Mouse (Mus musculus) CH12F3 (cell line): ENCODE results near the gene Ripor2.

Source experiments
- in situ Hi-C: fragments of 300-500 bp; cut with MboI; formaldehyde crosslinking; loops from 2 replicates; pipeline ENCODE4 v1.14.3; 2020; ENCODE audit warnings: low sequenced_read_pairs

The Ripor2 gene

GRCm38 (mm10) chr13:24580759-24581158 lies 1.2 kb upstream of the Ripor2 start:
- in situ Hi-C loops = no loop called here

- in situ Hi-C loops = no loop called here
Observed at GRCm38 (mm10) chr13:24584403-24584802, 2.4 kb downstream of the Ripor2 start.

GRCm38 (mm10) chr13:24584841-24585240 lies 2.9 kb downstream of the Ripor2 start:
- in situ Hi-C loops = no loop called here

- in situ Hi-C loops = no loop called here
Observed at GRCm38 (mm10) chr13:24585369-24585768, 3.4 kb downstream of the Ripor2 start.

- in situ Hi-C loops = no loop called here
Observed at GRCm38 (mm10) chr13:24587192-24587895, 5.4 kb downstream of the Ripor2 start.

- in situ Hi-C loops = no loop called here
Observed at GRCm38 (mm10) chr13:24588603-24589002, 6.6 kb downstream of the Ripor2 start.

GRCm38 (mm10) chr13:24591737-24592136 lies 9.7 kb downstream of the Ripor2 start:
- in situ Hi-C loops = no loop called here

GRCm38 (mm10) chr13:24594303-24594702 lies 12.3 kb downstream of the Ripor2 start:
- in situ Hi-C loops = no loop called here

- in situ Hi-C loops = no loop called here
Observed at GRCm38 (mm10) chr13:24599631-24600041, 17.6 kb downstream of the Ripor2 start.

- in situ Hi-C loops = no loop called here
Observed at GRCm38 (mm10) chr13:24602978-24603377, 21.0 kb downstream of the Ripor2 start.

GRCm38 (mm10) chr13:24603591-24604009 lies 21.6 kb downstream of the Ripor2 start:
- in situ Hi-C loops = no loop called here

- in situ Hi-C loops = no loop called here
Observed at GRCm38 (mm10) chr13:24604096-24604495, 22.1 kb downstream of the Ripor2 start.

- in situ Hi-C loops = no loop called here
Observed at GRCm38 (mm10) chr13:24604761-24605591, 23.0 kb downstream of the Ripor2 start.

- in situ Hi-C loops = no loop called here
Observed at GRCm38 (mm10) chr13:24605755-24606154, 23.8 kb downstream of the Ripor2 start.

GRCm38 (mm10) chr13:24607961-24608360 lies 26.0 kb downstream of the Ripor2 start:
- in situ Hi-C loops = no loop called here

GRCm38 (mm10) chr13:24608709-24609108 lies 26.7 kb downstream of the Ripor2 start:
- in situ Hi-C loops = no loop called here

GRCm38 (mm10) chr13:24610883-24611282 lies 28.9 kb downstream of the Ripor2 start:
- in situ Hi-C loops = no loop called here

GRCm38 (mm10) chr13:24613031-24613430 lies 31.0 kb downstream of the Ripor2 start:
- in situ Hi-C loops = no loop called here

- in situ Hi-C loops = no loop called here
Observed at GRCm38 (mm10) chr13:24613433-24613832, 31.4 kb downstream of the Ripor2 start.

- in situ Hi-C loops = no loop called here
Observed at GRCm38 (mm10) chr13:24613927-24614780, 32.2 kb downstream of the Ripor2 start.

- in situ Hi-C loops = no loop called here
Observed at GRCm38 (mm10) chr13:24615921-24616565, 34.1 kb downstream of the Ripor2 start.
